Mouse (Mus musculus) stomach, embryonic 16.5 days (tissue): ENCODE measurements around the gene Psg22. TPM values are rescaled to one million over a fixed set of nuclear protein-coding genes. Genes with fewer than 3 reads are reported as not detected.
"Not testable (repeated sequence)": the region's sequence is repeated elsewhere in the genome, so short reads cannot be mapped to it uniquely, and the experiment has no call there.

Source experiments
- ATAC-seq: fragments of 200-750 bp; cut with Nextera tagmentation; 2 replicates; pipeline ENCODE4 v1.8.0; 2017; ENCODE audit warnings: moderate number of reproducible peaks, moderate TSS enrichment; ENCODE audit not compliant: insufficient read depth, low FRiP score
- H3K27ac ChIP-seq: fragments of 300-500 bp; sonication (generic); 2 replicates; pipeline ENCODE4 v1.5.1; 2014; ENCODE audit warnings: low read length
- H3K27me3 ChIP-seq: fragments of 300-500 bp; sonication (generic); 2 replicates; pipeline ENCODE4 v1.6.1; 2014; ENCODE audit warnings: low read length, control low read depth, mixed read lengths; ENCODE audit not compliant: control insufficient read depth, insufficient read depth
- H3K36me3 ChIP-seq: fragments of 300-500 bp; sonication (generic); 2 replicates; pipeline ENCODE4 v1.6.1; 2014; ENCODE audit warnings: low read length; ENCODE audit not compliant: control insufficient read depth, insufficient read depth
- H3K4me1 ChIP-seq: fragments of 300-500 bp; sonication (generic); 2 replicates; pipeline ENCODE4 v1.6.1; 2014; ENCODE audit warnings: low read length, control low read depth, mixed read lengths; ENCODE audit not compliant: control insufficient read depth, insufficient read depth
- H3K4me2 ChIP-seq: fragments of 300-500 bp; sonication (generic); 2 replicates; pipeline ENCODE4 v1.6.1; 2014; ENCODE audit warnings: low read depth, low read length, mixed read lengths
- H3K4me3 ChIP-seq: fragments of 300-500 bp; sonication (generic); replicated peaks from 2 replicates; pipeline ENCODE4 v1.5.1; 2014; ENCODE audit warnings: mild to moderate bottlenecking, low read length
- H3K9ac ChIP-seq: fragments of 300-500 bp; sonication (generic); 2 replicates; pipeline ENCODE4 v1.6.1; 2014; ENCODE audit warnings: low read length
- H3K9me3 ChIP-seq: fragments of 300-500 bp; sonication (generic); replicated peaks from 2 replicates; pipeline ENCODE4 v1.6.1; 2016; ENCODE audit warnings: low read length, control low read depth; ENCODE audit not compliant: control insufficient read depth
- whole genome bisulfite sequencing: fragments of 180-500 bp; shearing (Covaris S2); extraction: QIAGEN DNeasy Blood & Tissue Kit; methylation state at CpG from one replicate; pipeline ENCODE4 v1.1.7; 2014; 5-methylcytosine and 5-hydroxymethylcytosine counted together
- polyA plus RNA-seq: library from polyadenylated mRNA; unstranded; fragments of >200 nt; fragmentation: Nextera tagmentation; extraction: Ambion mirVana; gene quantifications from 2 replicates; pipeline ENCODE4 v1.2.1, GENCODE M21; 2015

Psg22 gene
- polyA plus RNA-seq: not detected in 2 replicates

DNA sequence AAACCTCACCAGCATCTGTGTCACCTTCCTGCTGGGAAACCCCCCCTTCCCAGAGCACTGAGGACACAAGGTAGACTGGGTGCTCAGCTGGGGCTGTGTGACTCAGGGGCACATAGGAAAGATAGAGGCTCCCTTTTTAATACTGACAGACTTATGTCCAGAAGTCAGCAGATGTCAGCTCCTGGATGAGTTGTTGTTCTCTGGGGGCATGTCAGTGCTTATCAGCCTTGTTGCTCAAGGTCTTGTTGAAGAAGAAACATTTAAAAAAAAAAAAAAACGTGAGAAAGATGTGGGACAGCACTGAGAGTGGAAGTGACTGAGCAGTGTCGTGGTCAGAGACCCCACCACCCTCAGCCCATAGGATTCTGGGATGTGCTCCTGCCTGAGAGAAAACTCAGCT is at the start of gene Psg22:
Gene Psg22 (plus strand): TSS at position 301 of the 400 bp plus-strand sequence.
- no peaks in the 10 kb centered on the region for H3K9me3 ChIP-seq
- H3K27ac ChIP-seq: no peak within 1 kb of the TSS
- no peak within 1 kb of the TSS for H3K4me3 ChIP-seq
- H3K27me3 ChIP-seq: no peaks in the 10 kb centered on the region
- no peaks in the 10 kb centered on the region for H3K4me1 ChIP-seq
- no peak within 1 kb of the TSS for H3K4me2 ChIP-seq
- 39% methylated on average over 2 of the region's 2 CpGs for WGBS
- no peaks in the 10 kb centered on the region for H3K36me3 ChIP-seq
- no peak for ATAC-seq
- H3K9ac ChIP-seq: no peak within 1 kb of the TSS

DNA sequence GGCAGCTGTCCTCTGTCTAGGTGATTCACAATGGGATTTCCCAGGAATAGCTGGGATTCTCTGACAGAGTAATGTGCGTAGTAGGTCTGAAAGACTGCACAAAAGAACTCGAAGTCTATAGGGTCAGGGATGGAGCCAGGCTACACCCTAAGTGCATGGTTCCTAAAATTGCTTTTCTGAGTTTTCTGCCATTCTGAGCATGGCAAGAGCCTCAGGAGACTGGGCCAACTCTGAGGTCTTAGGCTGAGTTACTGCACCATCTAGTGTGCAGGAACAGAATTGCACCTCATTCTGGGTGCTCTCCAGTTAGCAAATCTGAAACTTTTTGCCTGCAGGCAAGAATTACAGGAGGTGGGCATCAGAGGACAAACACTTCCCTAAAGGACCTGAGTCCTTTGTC is 38.1 kb upstream of the Psg22 start:
- ATAC-seq: no peak
- H3K4me1 ChIP-seq: no peaks in the 10 kb centered on the region
- 48% methylated on average over 2 of the region's 2 CpGs for WGBS
- no peak overlapping the region for H3K27ac ChIP-seq
- H3K4me2 ChIP-seq: no peak overlapping the region
- no peaks in the 10 kb centered on the region for H3K9me3 ChIP-seq
- H3K4me3 ChIP-seq: no peak overlapping the region
- H3K36me3 ChIP-seq: no peaks in the 10 kb centered on the region
- H3K27me3 ChIP-seq: no peaks in the 10 kb centered on the region
- no peak overlapping the region for H3K9ac ChIP-seq

DNA sequence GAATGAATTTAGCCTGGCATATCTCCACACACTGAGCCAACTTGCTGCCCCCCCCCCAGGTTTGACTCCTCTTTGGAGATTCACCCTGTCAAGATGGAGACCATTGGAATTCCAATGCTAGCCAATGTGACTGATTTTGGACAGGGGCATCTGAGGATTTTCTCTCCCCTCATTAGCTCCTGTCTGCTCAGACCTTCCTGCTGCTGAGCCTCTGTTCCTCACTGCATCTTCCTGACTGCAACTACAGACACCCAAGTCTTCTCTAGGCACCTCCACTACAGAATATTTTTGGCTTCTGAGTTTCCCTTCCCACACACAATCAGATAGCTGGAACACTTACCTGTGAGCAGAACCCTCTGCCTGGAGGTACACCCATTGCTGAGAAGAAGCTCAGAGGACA is 32.3 kb upstream of the Psg22 start:
- no peaks in the 10 kb centered on the region for H3K27me3 ChIP-seq
- no peak overlapping the region for H3K4me3 ChIP-seq
- no peaks in the 10 kb centered on the region for H3K36me3 ChIP-seq
- no peaks in the 10 kb centered on the region for H3K4me1 ChIP-seq
- ATAC-seq: no peak
- no peak overlapping the region for H3K4me2 ChIP-seq
- no peak overlapping the region for H3K9ac ChIP-seq
- H3K9me3 ChIP-seq: no peaks in the 10 kb centered on the region
- H3K27ac ChIP-seq: no peak overlapping the region

DNA sequence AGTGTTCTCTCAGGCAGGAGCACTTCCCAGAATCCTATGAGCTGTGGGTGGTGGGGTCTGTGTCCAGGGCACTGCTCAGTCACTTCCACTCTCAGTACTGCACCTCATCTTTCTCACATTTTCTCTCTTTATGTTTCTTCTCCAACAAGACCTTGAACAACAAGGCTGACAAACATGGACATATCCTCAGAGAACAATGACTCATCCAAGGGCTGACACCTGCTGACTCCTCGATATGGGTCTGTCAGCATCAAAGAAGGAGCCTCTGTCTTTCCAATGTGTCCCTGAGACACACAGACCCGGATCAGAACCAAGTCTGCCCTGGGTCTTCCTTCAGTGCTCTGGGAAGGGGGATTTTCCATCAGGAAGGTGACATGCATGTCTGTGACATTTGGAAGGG is 31.8 kb upstream of the Psg22 start, which contains the start of gene Psg20:
Gene Psg20 (minus strand): TSS at position 101 of the 400 bp plus-strand sequence.
- Histone ChIP-seq H3K9ac (no peak within 1 kb of the TSS), H3K4me1 (no peaks in the 10 kb centered on the region), H3K4me2 (no peak within 1 kb of the TSS), H3K36me3 (no peaks in the 10 kb centered on the region), H3K9me3 (no peaks in the 10 kb centered on the region), H3K4me3 (no peak within 1 kb of the TSS), H3K27ac (no peak within 1 kb of the TSS), H3K27me3 (no peaks in the 10 kb centered on the region)
- ATAC-seq: no peak
- WGBS: 79% methylated on average over 2 of the region's 2 CpGs

DNA sequence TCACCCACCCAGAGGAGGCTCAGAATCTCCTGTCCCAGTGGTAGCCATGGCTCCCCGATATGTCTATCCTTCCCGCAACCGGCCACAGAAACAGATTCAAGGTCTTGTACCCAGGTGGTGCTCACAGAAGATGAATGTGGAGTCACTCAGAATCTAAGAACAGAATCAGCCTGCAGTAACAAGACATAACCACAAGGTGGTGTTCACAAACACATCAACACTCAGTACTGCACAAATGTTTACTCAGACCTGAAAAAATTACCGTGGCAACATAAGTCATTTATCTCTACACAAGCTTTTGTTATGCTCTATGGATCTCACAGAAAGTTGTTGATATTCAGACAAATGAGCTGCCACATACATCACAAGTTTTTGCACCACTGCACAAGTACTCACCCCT is 7.6 kb upstream of the Psg22 start:
- ATAC-seq, H3K27me3 ChIP-seq, H3K4me3 ChIP-seq, H3K27ac ChIP-seq, H3K9me3 ChIP-seq, H3K4me1 ChIP-seq, H3K4me2 ChIP-seq, H3K36me3 ChIP-seq, H3K9ac ChIP-seq: not testable (repeated sequence)
- whole genome bisulfite sequencing: 61% methylated on average over 4 of the region's 4 CpGs

DNA sequence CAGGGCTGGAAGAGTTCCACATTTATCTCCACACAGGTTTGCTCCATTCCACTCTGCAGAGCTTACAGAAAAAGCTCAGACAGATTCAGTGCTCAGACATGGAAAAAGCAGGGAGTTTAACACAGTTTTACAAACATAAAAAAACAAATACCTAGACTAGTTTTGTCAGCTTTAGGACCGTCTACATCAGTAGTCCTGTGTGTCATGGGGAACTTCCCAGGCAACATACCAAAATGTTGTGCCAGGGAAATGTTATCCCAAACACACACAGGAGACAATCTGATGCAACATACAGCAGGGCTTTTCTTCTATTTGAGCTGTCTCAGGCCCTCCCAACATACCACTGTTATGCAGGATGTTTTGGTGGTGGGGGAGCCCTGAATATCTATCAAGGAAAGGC is 7.0 kb upstream of the Psg22 start:
- Histone ChIP-seq H3K27ac (no peak overlapping the region), H3K27me3 (no peaks in the 10 kb centered on the region), H3K4me1 (no peaks in the 10 kb centered on the region), H3K36me3 (no peaks in the 10 kb centered on the region), H3K9ac (no peak overlapping the region), H3K4me3 (no peak overlapping the region), H3K9me3 (no peaks in the 10 kb centered on the region), H3K4me2 (no peak overlapping the region)
- WGBS: 32% methylated on average over 1 of the region's 1 CpGs
- ATAC-seq: no peak

DNA sequence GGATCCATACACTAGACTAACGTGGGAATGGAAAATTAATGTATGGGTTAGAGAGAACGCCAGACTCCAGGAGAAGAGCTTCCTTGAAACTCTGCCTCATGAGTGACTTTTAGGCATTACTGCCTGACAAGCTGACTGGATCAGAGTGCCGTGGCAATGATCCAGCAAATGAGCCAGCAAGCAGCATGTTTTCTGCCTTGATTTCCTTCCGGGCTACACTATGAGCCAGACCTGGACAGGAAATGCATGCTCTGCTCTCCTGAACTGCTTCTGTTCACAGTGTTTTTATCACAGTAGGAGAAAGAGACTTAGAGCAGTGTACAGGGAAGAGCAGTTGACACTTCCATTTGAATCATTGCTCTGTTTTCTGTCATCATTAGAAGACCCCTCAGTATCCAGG is 2.3 kb upstream of the Psg22 start:
- Histone ChIP-seq H3K4me2 (no peak overlapping the region), H3K4me1 (no peaks in the 10 kb centered on the region), H3K4me3 (no peak overlapping the region), H3K27me3 (no peaks in the 10 kb centered on the region), H3K27ac (no peak overlapping the region), H3K36me3 (no peaks in the 10 kb centered on the region), H3K9me3 (no peaks in the 10 kb centered on the region), H3K9ac (no peak overlapping the region)
- WGBS: 57% methylated on average over 4 of the region's 4 CpGs
- ATAC-seq: no peak

DNA sequence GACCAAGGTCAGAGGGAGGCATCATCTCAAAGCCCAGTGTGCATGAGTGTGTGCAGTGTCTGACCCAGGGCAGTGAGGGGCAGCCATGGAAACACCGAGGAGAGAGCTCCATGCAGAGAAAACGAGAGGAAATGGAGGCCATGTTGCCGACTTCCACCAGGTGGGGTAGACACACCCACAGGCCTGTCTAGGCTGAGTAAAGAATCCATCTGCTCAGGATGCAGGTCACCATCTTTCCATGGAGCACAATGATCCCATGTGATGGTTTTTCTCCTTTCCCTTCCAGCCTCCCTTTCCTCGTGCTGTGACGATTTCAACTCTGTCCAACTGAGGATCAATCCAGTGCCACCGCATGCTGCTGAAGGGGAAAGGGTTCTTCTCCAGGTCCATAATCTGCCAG is 6.1 kb downstream of the Psg22 start:
- WGBS: 71% methylated on average over 6 of the region's 6 CpGs
- H3K27ac ChIP-seq: no peak overlapping the region
- no peak overlapping the region for H3K9ac ChIP-seq
- no peak overlapping the region for H3K4me3 ChIP-seq
- no peak overlapping the region for H3K4me2 ChIP-seq
- no peaks in the 10 kb centered on the region for H3K27me3 ChIP-seq
- no peak for ATAC-seq
- no peaks in the 10 kb centered on the region for H3K9me3 ChIP-seq
- no peaks in the 10 kb centered on the region for H3K36me3 ChIP-seq
- no peaks in the 10 kb centered on the region for H3K4me1 ChIP-seq

DNA sequence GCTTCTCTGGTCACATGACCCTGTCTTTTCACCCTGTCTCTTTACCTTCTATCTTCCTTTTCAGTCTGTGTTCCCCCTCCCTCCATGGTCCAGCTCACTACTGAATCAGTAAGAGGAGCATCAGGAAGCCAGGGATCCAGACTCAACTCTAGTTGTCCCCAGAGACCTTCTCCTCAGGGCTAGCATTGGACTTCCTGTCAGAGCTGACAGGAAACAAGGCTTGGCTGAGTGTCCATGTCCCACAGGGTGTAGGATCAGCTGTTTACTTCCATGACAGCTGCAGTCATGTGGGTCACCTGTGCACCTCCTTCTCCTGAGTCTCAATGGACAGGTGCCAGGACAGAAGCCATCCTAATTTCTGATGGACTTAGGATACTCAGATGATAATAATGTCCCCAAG is 8.0 kb downstream of the Psg22 start:
- not testable (repeated sequence) for H3K9ac ChIP-seq, H3K4me2 ChIP-seq, H3K27ac ChIP-seq, H3K4me3 ChIP-seq, H3K4me1 ChIP-seq, ATAC-seq, H3K27me3 ChIP-seq, H3K36me3 ChIP-seq, H3K9me3 ChIP-seq

DNA sequence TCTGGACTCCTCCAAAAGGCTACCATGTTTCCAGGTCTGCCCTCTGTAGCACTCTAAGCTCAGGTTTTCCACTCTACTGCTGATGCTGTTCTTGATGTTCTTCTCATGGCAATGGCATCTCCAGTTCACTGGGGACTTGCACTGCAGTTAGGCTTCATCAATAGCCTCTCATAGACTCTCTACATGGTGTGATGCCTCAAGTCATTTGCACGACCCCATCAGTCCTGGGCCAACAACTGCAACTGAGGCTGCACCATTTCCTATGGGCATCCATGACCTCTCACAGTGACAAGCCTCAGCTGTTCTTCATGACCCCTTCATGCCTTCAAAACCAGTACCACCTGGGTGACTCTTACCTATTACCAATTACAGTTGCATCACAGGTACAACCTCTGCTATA is 10.5 kb downstream of the Psg22 start:
- Histone ChIP-seq H3K4me3 (no peak overlapping the region), H3K36me3 (no peaks in the 10 kb centered on the region), H3K27me3 (no peaks in the 10 kb centered on the region), H3K9me3 (no peaks in the 10 kb centered on the region), H3K9ac (no peak overlapping the region), H3K4me2 (no peak overlapping the region), H3K4me1 (no peaks in the 10 kb centered on the region), H3K27ac (no peak overlapping the region)
- 75% methylated on average over 1 of the region's 1 CpGs for WGBS
- no peak for ATAC-seq
